Mouse (Mus musculus) heart, embryonic 13.5 days (tissue): ENCODE data around the gene Ppp1r15b. TPM values are rescaled to one million over a fixed set of nuclear protein-coding genes. Genes with fewer than 3 reads are reported as not detected.
A peak's percentile ranks its signal among the peaks of the same experiment; 100 is the strongest.

ENCODE experiments used
- ATAC-seq: fragments of 200-750 bp; cut with Nextera tagmentation; 2 replicates; pipeline ENCODE4 v1.8.0; 2017; ENCODE audit warnings: moderate TSS enrichment; ENCODE audit not compliant: insufficient number of reproducible peaks, low FRiP score, low TSS enrichment; ENCODE audit errors: extremely low read depth
- H3K27ac ChIP-seq: fragments of 300-500 bp; sonication (generic); replicated peaks from 2 replicates; pipeline ENCODE4 v1.5.1; 2015; ENCODE audit warnings: moderate library complexity, mild to moderate bottlenecking, inconsistent platforms
- H3K27me3 ChIP-seq: fragments of 300-500 bp; sonication (generic); replicated peaks from 2 replicates; pipeline ENCODE4 v1.6.1; 2015; ENCODE audit warnings: mild to moderate bottlenecking, inconsistent platforms
- H3K36me3 ChIP-seq: fragments of 300-500 bp; sonication (generic); 2 replicates; pipeline ENCODE4 v1.6.1; 2015; ENCODE audit warnings: mild to moderate bottlenecking, inconsistent platforms
- H3K4me1 ChIP-seq: fragments of 300-500 bp; sonication (generic); 2 replicates; pipeline ENCODE4 v1.6.1; 2015; ENCODE audit warnings: inconsistent platforms
- H3K4me2 ChIP-seq: fragments of 300-500 bp; sonication (generic); 2 replicates; pipeline ENCODE4 v1.6.1; 2015; ENCODE audit warnings: inconsistent platforms, mild to moderate bottlenecking, moderate library complexity
- H3K4me3 ChIP-seq: fragments of 300-500 bp; sonication (generic); 2 replicates; pipeline ENCODE4 v1.5.1; 2015; ENCODE audit warnings: moderate library complexity, mild to moderate bottlenecking, inconsistent platforms
- H3K9ac ChIP-seq: fragments of 300-500 bp; sonication (generic); 2 replicates; pipeline ENCODE4 v1.6.1; 2015; ENCODE audit warnings: inconsistent platforms, mild to moderate bottlenecking, moderate library complexity
- H3K9me3 ChIP-seq: fragments of 300-500 bp; sonication (generic); 2 replicates; pipeline ENCODE4 v1.6.1; 2016; ENCODE audit warnings: inconsistent platforms
- WGBS: fragments of 180-500 bp; shearing (Covaris S2); methylation state at CpG from one replicate; pipeline ENCODE4 v1.1.7; 2015; ENCODE audit warnings: mixed read lengths; 5-methylcytosine and 5-hydroxymethylcytosine counted together
- polyA plus RNA-seq: library from polyadenylated mRNA; unstranded; fragments of >200 nt; fragmentation: Nextera tagmentation; extraction: Ambion mirVana; gene quantifications from 2 replicates; pipeline ENCODE4 v1.2.1, GENCODE M21; 2015

Gene Ppp1r15b
- 24.2 and 24.8 TPM in 2 replicates for polyA plus RNA-seq

DNA sequence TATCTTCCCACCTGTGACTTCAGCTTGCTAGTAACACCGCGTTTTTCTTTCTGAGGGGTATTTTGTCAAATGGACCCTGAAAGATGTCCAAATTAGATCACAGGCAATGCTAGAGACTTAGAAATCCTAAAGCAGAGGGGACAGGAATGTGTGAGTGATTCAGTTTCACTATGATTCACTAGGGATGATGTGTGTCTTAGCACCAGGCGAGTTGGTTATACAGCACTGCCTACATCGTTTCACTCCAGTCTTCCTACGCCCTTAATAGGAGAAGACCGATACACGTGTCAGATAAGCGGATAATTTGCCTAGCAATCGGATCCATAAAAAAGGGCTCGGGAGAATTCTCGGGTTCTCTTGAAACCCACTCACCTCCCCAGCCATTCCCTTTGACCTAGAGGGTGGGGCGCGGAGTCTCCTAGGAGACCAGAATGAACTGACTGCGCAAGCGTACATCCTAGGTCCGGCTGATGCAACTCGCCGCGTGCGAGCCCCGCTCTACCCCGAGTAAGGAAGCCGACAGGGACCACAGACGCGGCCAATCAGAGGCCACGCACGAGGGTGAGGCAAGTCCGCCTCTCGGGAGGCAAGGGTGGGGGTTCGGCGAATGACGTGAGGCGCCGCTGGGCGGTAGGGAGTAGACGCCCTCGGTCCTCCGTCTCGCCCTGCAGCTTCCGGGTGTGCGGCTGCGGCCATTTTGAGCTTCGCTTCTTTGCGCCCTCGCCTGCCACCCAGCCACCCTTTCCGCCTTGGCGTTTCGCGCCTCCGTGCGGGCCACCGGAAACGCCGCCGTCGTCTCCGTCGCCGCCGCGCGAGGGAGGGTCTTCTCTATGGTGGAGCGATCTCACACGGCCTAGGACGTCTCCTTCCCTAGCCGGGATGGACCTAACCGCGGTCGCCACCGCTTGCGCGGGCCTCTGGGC lies at the start of gene Ppp1r15b:
Gene Ppp1r15b (plus strand): TSS at position 506 of the 923 bp plus-strand sequence.
- Histone ChIP-seq H3K9ac (peak within 1 kb of the TSS; percentile 97), H3K4me2 (peak within 1 kb of the TSS; percentile 95), H3K4me1 (peaks cover 44% of the 10 kb centered on the region), H3K27me3 (no peaks in the 10 kb centered on the region), H3K9me3 (no peaks in the 10 kb centered on the region), H3K27ac (peak within 1 kb of the TSS; percentile 97), H3K4me3 (peak within 1 kb of the TSS; percentile 96), H3K36me3 (peaks cover 19% of the 10 kb centered on the region)
- peak; percentile 99 for ATAC-seq
- under 1% methylated on average over 72 of the region's 72 CpGs for WGBS

DNA sequence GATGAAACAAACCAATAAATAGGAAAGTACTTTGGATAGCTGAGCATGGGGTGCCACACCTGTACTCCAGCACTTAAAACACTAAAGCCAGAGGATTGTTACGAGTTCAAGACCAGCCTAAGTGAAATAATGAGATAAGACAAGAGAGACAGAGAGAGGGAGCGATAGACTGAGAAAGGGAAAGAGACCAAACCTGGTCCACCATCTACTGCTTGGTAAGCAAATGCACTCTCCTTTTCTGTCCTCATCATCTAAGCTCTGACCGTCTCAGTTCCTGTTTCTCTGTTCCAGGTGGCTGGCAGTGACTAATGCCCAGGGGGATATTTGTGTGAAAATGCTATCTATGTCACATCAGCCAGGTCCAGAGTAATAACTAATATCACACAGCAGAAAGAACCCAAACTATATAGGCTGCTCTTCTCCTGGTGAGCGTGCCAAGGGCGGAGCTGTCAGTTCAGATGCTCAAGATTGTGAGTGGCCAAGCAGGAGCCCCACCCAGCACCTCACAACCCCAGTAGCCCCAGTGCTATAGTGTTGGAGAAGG lies 47.9 kb upstream of the Ppp1r15b start:
- Histone ChIP-seq H3K4me2 (0 out of 2 replicates have a peak overlapping the region, but pooled peaks have one; percentile 50), H3K27ac (peak overlapping the region; percentile 84), H3K9me3 (no peaks in the 10 kb centered on the region), H3K9ac (no peak overlapping the region), H3K4me3 (no peak overlapping the region), H3K27me3 (no peaks in the 10 kb centered on the region), H3K36me3 (peaks cover 77% of the 10 kb centered on the region), H3K4me1 (peaks cover 40% of the 10 kb centered on the region)
- 82% methylated on average over 5 of the region's 5 CpGs for WGBS
- ATAC-seq, result no peak

DNA sequence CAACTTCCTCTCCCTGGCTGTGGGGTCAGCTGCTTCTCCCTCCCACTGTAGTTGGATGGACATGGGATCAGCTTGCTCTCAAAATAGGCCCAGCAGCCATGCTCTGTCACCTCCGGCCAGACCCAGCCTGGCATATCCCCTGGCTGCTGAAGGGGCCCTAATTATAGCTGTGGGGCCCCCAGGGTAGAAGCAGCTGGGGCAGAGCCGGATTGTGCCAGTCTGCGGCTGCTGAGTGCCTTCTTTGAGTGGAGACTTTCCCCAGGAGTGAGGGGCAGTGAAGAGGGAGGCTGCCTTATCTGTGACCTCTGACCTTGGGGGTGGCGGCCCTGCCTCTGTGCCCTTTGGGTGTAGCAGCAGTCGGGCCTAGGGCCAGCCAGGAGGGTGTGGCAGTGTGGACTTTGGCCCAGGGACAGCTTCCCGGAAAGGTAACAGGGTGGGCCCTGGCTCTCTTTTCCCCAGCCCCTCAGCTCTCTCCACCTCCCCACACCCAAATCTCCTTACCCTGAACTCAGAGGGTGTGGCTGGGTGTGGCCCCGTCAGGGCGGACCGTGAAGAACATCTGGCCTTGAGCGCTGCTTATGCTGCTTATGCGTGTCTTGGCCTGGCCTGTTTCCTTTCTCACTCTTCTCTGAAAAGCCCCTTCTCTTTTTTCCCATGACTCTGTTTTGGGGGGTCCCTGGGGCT lies 46.9 kb upstream of the Ppp1r15b start:
- H3K9me3 ChIP-seq, result no peaks in the 10 kb centered on the region
- peak overlapping the region; percentile 3; the same call in 1 of the 2 replicates for H3K4me3 ChIP-seq
- H3K27ac ChIP-seq, result peak overlapping the region; percentile 84
- peaks cover 78% of the 10 kb centered on the region for H3K36me3 ChIP-seq
- peak overlapping the region; percentile 74 for H3K9ac ChIP-seq
- H3K27me3 ChIP-seq, result no peaks in the 10 kb centered on the region
- 32% methylated on average over 11 of the region's 11 CpGs for WGBS
- peak; percentile 43; the same call in 1 of the 2 replicates for ATAC-seq
- H3K4me1 ChIP-seq, result peaks cover 36% of the 10 kb centered on the region
- H3K4me2 ChIP-seq, result peak overlapping the region; percentile 50

DNA sequence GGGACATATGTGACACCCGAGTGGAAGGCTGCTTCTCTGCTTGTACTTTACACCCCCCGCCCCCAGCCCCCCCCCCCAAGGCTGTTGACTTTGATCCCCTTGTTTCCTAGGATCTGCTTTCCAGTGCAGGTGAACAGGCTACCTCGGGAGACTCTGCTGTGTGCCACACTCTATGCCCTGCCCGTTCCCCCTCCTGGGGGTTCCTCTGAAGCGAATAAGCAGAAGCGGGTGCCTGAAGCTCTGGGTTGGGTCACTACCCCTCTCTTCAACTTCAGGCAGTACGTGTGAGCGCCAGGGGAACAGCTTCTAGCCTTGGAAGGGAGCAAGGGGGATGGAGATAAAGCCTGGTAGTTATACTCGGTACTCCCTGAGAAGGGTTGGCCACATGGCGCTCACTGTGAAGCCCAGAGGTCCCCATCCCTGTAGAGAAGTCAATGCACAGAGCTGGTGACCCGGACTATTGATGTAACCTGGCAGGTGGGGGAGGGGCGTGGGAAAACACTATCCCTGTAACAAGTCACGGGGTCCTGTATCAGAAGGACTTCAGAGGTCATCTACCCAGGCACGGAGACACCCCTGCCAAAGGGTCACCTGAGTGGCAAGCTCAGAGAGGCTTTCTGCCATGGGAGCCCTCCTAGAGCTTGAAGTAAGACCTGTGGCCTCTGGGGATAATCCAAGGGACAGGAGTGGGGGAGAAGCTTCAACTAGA lies 46.1 kb upstream of the Ppp1r15b start:
- Histone ChIP-seq H3K4me1 (peaks cover 36% of the 10 kb centered on the region), H3K4me2 (peak overlapping the region; percentile 50; the same call in 1 of the 2 replicates), H3K27ac (peak overlapping the region; percentile 84), H3K9me3 (no peaks in the 10 kb centered on the region), H3K27me3 (no peaks in the 10 kb centered on the region), H3K4me3 (no peak overlapping the region), H3K36me3 (peaks cover 77% of the 10 kb centered on the region), H3K9ac (peak overlapping the region; percentile 74)
- no peak for ATAC-seq
- WGBS, result 75% methylated on average over 14 of the region's 14 CpGs

DNA sequence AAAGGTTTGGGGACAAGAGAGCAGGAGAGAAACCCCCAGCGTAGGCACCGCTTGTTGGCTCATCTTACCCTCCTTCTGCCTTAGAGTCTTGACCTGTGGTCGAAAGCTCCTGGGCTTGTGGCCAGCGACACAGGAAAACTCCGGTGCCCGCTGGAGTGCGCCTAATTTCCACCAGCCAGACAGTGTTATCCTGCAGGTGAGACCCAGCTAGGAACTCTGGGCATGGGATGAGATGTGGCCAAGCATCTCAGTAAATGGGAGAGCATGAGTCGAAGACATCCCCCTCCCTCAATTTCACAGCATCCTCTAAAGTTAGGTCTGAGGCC lies 45.6 kb upstream of the Ppp1r15b start:
- Histone ChIP-seq H3K9ac (no peak overlapping the region), H3K9me3 (no peaks in the 10 kb centered on the region), H3K36me3 (peaks cover 77% of the 10 kb centered on the region), H3K4me1 (peaks cover 36% of the 10 kb centered on the region), H3K27ac (peak overlapping the region; percentile 34; the same call in 1 of the 2 replicates), H3K4me2 (no peak overlapping the region), H3K27me3 (no peaks in the 10 kb centered on the region), H3K4me3 (no peak overlapping the region)
- no peak for ATAC-seq
- 91% methylated on average over 8 of the region's 8 CpGs for WGBS

DNA sequence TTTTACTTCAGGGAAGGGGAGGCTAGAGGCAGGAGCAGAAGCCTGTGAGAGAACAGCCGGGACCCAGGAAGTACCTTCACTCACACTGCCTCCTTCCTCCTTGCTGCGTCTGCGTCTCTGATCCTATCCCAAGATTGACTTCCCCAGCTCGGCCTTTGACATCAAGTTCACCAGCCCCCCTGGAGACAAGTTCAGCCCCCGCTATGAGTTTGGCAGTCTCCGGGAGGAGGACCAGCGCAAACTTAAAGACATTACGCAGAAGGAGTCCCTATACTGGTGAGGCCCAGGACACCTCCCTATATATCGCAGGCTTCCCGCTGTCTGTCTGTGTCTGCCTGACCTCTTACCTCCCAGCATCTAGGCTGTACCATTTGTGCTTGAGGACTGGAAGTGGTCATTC lies 44.1 kb upstream of the Ppp1r15b start:
- peaks cover 77% of the 10 kb centered on the region for H3K36me3 ChIP-seq
- 85% methylated on average over 10 of the region's 10 CpGs for WGBS

GRCm38 (mm10) chr1:133087206-133087905 lies 43.6 kb upstream of the Ppp1r15b start:
- Histone ChIP-seq H3K27me3 (no peaks in the 10 kb centered on the region), H3K4me1 (peaks cover 33% of the 10 kb centered on the region), H3K4me3 (no peak overlapping the region), H3K27ac (0 out of 2 replicates have a peak overlapping the region, but pooled peaks have one; percentile 48), H3K9me3 (no peaks in the 10 kb centered on the region), H3K4me2 (no peak overlapping the region), H3K36me3 (peaks cover 77% of the 10 kb centered on the region), H3K9ac (peak overlapping the region; percentile 28; the same call in 1 of the 2 replicates)
- ATAC-seq, result no peak
- 39% methylated on average over 7 of the region's 7 CpGs for WGBS

More for the DNA sequence above, 44.1 kb upstream of the Ppp1r15b start:
- H3K9ac ChIP-seq, result no peak overlapping the region
- no peaks in the 10 kb centered on the region for H3K27me3 ChIP-seq
- H3K4me1 ChIP-seq, result peaks cover 36% of the 10 kb centered on the region
- H3K4me2 ChIP-seq, result no peak overlapping the region
- no peaks in the 10 kb centered on the region for H3K9me3 ChIP-seq
- peak overlapping the region; percentile 48; the same call in 1 of the 2 replicates for H3K27ac ChIP-seq
- no peak for ATAC-seq
- no peak overlapping the region for H3K4me3 ChIP-seq

GRCm38 (mm10) chr1:133088196-133088595 lies 42.7 kb upstream of the Ppp1r15b start:
- no peak overlapping the region for H3K4me3 ChIP-seq
- no peak overlapping the region for H3K9ac ChIP-seq
- no peaks in the 10 kb centered on the region for H3K9me3 ChIP-seq
- 79% methylated on average over 10 of the region's 10 CpGs for WGBS
- H3K4me1 ChIP-seq, result peaks cover 28% of the 10 kb centered on the region
- H3K27ac ChIP-seq, result no peak overlapping the region
- no peaks in the 10 kb centered on the region for H3K27me3 ChIP-seq
- no peak for ATAC-seq
- H3K4me2 ChIP-seq, result no peak overlapping the region
- peaks cover 77% of the 10 kb centered on the region for H3K36me3 ChIP-seq

GRCm38 (mm10) chr1:133089415-133089814 lies 41.5 kb upstream of the Ppp1r15b start:
- no peak for ATAC-seq
- peaks cover 15% of the 10 kb centered on the region for H3K4me1 ChIP-seq
- no peak overlapping the region for H3K27ac ChIP-seq
- H3K27me3 ChIP-seq, result no peaks in the 10 kb centered on the region
- H3K9ac ChIP-seq, result no peak overlapping the region
- no peak overlapping the region for H3K4me2 ChIP-seq
- 79% methylated on average over 4 of the region's 4 CpGs for WGBS
- H3K4me3 ChIP-seq, result no peak overlapping the region
- H3K36me3 ChIP-seq, result peaks cover 83% of the 10 kb centered on the region
- H3K9me3 ChIP-seq, result no peaks in the 10 kb centered on the region

DNA sequence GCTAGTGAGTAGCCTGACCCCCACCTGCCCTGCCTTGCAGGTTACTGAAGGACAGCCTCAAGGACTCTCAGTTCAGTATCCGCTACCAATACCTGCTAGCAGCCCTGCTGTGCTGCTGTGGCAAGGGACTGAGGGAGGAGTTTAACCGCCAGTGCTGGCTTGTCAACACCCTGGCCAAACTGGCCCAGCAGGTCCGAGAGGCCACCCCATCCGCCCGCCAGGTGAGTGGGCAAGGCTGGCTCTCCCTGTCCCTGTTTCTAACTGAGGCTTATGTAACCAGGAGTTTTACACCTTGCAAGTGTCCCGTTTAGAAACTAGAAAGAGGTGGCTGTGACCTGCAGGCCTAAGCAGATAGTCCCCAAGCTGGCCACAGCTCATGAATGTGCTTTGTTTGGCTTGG lies 40.3 kb upstream of the Ppp1r15b start:
- Histone ChIP-seq H3K36me3 (peaks cover 90% of the 10 kb centered on the region), H3K4me3 (no peak overlapping the region), H3K4me1 (peaks cover 6% of the 10 kb centered on the region), H3K9ac (no peak overlapping the region), H3K9me3 (no peaks in the 10 kb centered on the region), H3K27ac (no peak overlapping the region), H3K4me2 (no peak overlapping the region), H3K27me3 (no peaks in the 10 kb centered on the region)
- ATAC-seq, result no peak
- 63% methylated on average over 6 of the region's 6 CpGs for WGBS
